Mouse (Mus musculus) CH12.LX (cell line): ENCODE data around the gene Llcfc1. TPM values are rescaled to one million over a fixed set of nuclear protein-coding genes. Genes with fewer than 3 reads are reported as not detected.

ENCODE experiments used
- DNase-seq: peaks from one replicate; pipeline ENCODE4 v3.0.0-alpha.2; 2013; ENCODE audit errors: extremely low read depth
- H3K27ac ChIP-seq: 2 replicates; pipeline ENCODE4 v1.5.1; 2012; ENCODE audit warnings: low read depth, mild to moderate bottlenecking, control low read depth, moderate library complexity; ENCODE audit not compliant: insufficient read depth
- H3K27me3 ChIP-seq: replicated peaks from 2 replicates; pipeline ENCODE3; 2012; ENCODE audit warnings: inconsistent platforms
- H3K36me3 ChIP-seq, 2 experiments: replicated peaks in 1 of 2; 2 replicates each; pipeline versions ENCODE3 to v1.6.1; 2012; ENCODE audit warnings: inconsistent platforms in 1 of 2, low read length in 1 of 2, mild to moderate bottlenecking in 1 of 2, mixed read lengths in 1 of 2, moderate library complexity in 1 of 2; ENCODE audit not compliant: control insufficient read depth in 1 of 2, insufficient read depth in 1 of 2
- H3K4me1 ChIP-seq, 2 experiments: 2 replicates each; pipeline ENCODE4 v1.6.1; 2012; ENCODE audit warnings: inconsistent platforms in 1 of 2, moderate library complexity in 1 of 2; ENCODE audit not compliant: insufficient read depth in 2 of 2, control insufficient read depth in 1 of 2
- H3K4me2 ChIP-seq: 2 replicates; pipeline ENCODE4 v1.6.1; 2012; ENCODE audit warnings: low read depth, mild to moderate bottlenecking, control low read depth; ENCODE audit not compliant: poor library complexity, insufficient read depth, severe bottlenecking
- H3K4me3 ChIP-seq, 3 experiments: fragments of 150-350 bp in 1 of 3; sonication (generic) in 1 of 3; replicated peaks in 1 of 3; 2 replicates each; pipeline versions ENCODE3 to v1.5.1; 2011 to 2012; ENCODE audit warnings: low read depth in 2 of 3, low read length in 2 of 3, mild to moderate bottlenecking in 2 of 3, moderate library complexity in 2 of 3, control low read depth in 1 of 3, improper control_type of control experiment in 1 of 3, inconsistent platforms in 1 of 3, mixed read lengths in 1 of 3; ENCODE audit not compliant: poor library complexity in 1 of 3
- H3K79me2 ChIP-seq: replicated peaks from 2 replicates; pipeline ENCODE4 v1.6.1; 2012; ENCODE audit warnings: mild to moderate bottlenecking, moderate library complexity; ENCODE audit not compliant: control insufficient read depth, poor library complexity, insufficient read depth, severe bottlenecking; ENCODE audit errors: extremely low read depth
- H3K9ac ChIP-seq: 2 replicates; pipeline ENCODE4 v1.6.1; 2012; ENCODE audit warnings: low read depth, mild to moderate bottlenecking, control low read depth, moderate library complexity; ENCODE audit not compliant: insufficient read depth
- H3K9me3 ChIP-seq: replicated peaks from 2 replicates; pipeline ENCODE3; 2012; ENCODE audit warnings: low read length, inconsistent platforms, mixed read lengths
- BHLHE40 ChIP-seq: IDR thresholded peaks from 2 replicates; pipeline ENCODE4 v1.6.1; 2011; ENCODE audit warnings: mild to moderate bottlenecking, low read depth, low read length, improper control_type of control experiment
- CHD2 ChIP-seq: IDR thresholded peaks from 2 replicates; pipeline ENCODE4 v1.6.1; 2011; ENCODE audit warnings: low read length, improper control_type of control experiment
- CTCF ChIP-seq, 2 experiments: IDR thresholded peaks in 1 of 2; conservative IDR thresholded peaks in 1 of 2; 2 replicates each; pipeline ENCODE4 v1.5.1; 2011 to 2012; ENCODE audit warnings: low read depth in 2 of 2, low read length in 2 of 2, improper control_type of control experiment in 1 of 2, inconsistent platforms in 1 of 2, mild to moderate bottlenecking in 1 of 2, moderate library complexity in 1 of 2
- E2F4 ChIP-seq: IDR thresholded peaks from 2 replicates; pipeline ENCODE4 v1.6.1; 2011; ENCODE audit warnings: low read depth, low read length, improper control_type of control experiment; ENCODE audit not compliant: insufficient replicate concordance
- EP300 ChIP-seq: IDR thresholded peaks from 2 replicates; pipeline ENCODE4 v1.6.1; 2011; ENCODE audit warnings: low read length, improper control_type of control experiment
- GABPA ChIP-seq: IDR thresholded peaks from 2 replicates; pipeline ENCODE4 v1.6.1; 2012; ENCODE audit warnings: low read depth, low read length, improper control_type of control experiment, inconsistent platforms; ENCODE audit not compliant: insufficient replicate concordance
- HCFC1 ChIP-seq: IDR thresholded peaks from 2 replicates; pipeline ENCODE4 v1.6.1; 2012; ENCODE audit warnings: low read depth, mild to moderate bottlenecking, inconsistent platforms, low read length, improper control_type of control experiment
- IRF4 ChIP-seq: IDR thresholded peaks from 2 replicates; pipeline ENCODE4 v1.6.1; 2014; ENCODE audit warnings: low read depth, mild to moderate bottlenecking, inconsistent platforms, low read length, improper control_type of control experiment
- MAFK ChIP-seq: IDR thresholded peaks from 2 replicates; pipeline ENCODE4 v1.6.1; 2011; ENCODE audit warnings: low read length, improper control_type of control experiment; ENCODE audit not compliant: insufficient replicate concordance
- MAX ChIP-seq: IDR thresholded peaks from 2 replicates; pipeline ENCODE4 v1.6.1; 2011; ENCODE audit warnings: low read length, improper control_type of control experiment
- MAZ ChIP-seq: IDR thresholded peaks from 2 replicates; pipeline ENCODE4 v1.6.1; 2012; ENCODE audit warnings: low read depth, mild to moderate bottlenecking, inconsistent platforms, low read length, improper control_type of control experiment, moderate library complexity
- MEF2A ChIP-seq: IDR thresholded peaks from 2 replicates; pipeline ENCODE4 v1.6.1; 2014; ENCODE audit warnings: low read depth, mild to moderate bottlenecking, inconsistent platforms, low read length, improper control_type of control experiment, borderline replicate concordance
- MXI1 ChIP-seq: IDR thresholded peaks from 2 replicates; pipeline ENCODE4 v1.6.1; 2011; ENCODE audit warnings: mild to moderate bottlenecking, low read depth, low read length, improper control_type of control experiment
- MYC ChIP-seq: IDR thresholded peaks from 2 replicates; pipeline ENCODE4 v1.6.1; 2011; ENCODE audit warnings: low read depth, mild to moderate bottlenecking, improper control_type of control experiment, low read length
- PAX5 ChIP-seq: IDR thresholded peaks from 2 replicates; pipeline ENCODE4 v1.6.1; 2012; ENCODE audit warnings: low read length, inconsistent platforms, mixed read lengths
- POLR2A ChIP-seq: IDR thresholded peaks from 2 replicates; pipeline ENCODE4 v1.6.1; 2011; ENCODE audit warnings: low read depth, mild to moderate bottlenecking, improper control_type of control experiment, low read length
- POLR2AphosphoS2 ChIP-seq: IDR thresholded peaks from 2 replicates; pipeline ENCODE4 v1.6.1; 2011; ENCODE audit warnings: low read depth, low read length, improper control_type of control experiment
- RCOR1 ChIP-seq: conservative IDR thresholded peaks from 2 replicates; pipeline ENCODE4 v1.6.1; 2012; ENCODE audit warnings: low read depth, mild to moderate bottlenecking, inconsistent platforms, low read length, improper control_type of control experiment
- TBP ChIP-seq: conservative IDR thresholded peaks from 2 replicates; pipeline ENCODE4 v1.6.1; 2011; ENCODE audit warnings: low read depth, low read length, improper control_type of control experiment
- TCF12 ChIP-seq: IDR thresholded peaks from 2 replicates; pipeline ENCODE4 v1.6.1; 2014; ENCODE audit warnings: low read depth, mild to moderate bottlenecking, inconsistent platforms, low read length, improper control_type of control experiment
- ZC3H11A ChIP-seq: IDR thresholded peaks from 2 replicates; pipeline ENCODE4 v1.6.1; 2012; ENCODE audit warnings: low read depth, mild to moderate bottlenecking, inconsistent platforms, low read length, improper control_type of control experiment
- ZKSCAN1 ChIP-seq: IDR thresholded peaks from 2 replicates; pipeline ENCODE4 v1.6.1; 2012; ENCODE audit warnings: low read depth, inconsistent platforms, low read length, improper control_type of control experiment, borderline replicate concordance
- ZNF384 ChIP-seq: IDR thresholded peaks from 2 replicates; pipeline ENCODE4 v1.6.1; 2012; ENCODE audit warnings: low read depth, low read length, improper control_type of control experiment, inconsistent platforms
- dilution Hi-C: fragments of 300-500 bp; cut with MboI; formaldehyde crosslinking; loops from 2 replicates; pipeline ENCODE4 v1.14.3; 2020; ENCODE audit warnings: low sequenced_read_pairs; ENCODE audit not compliant: extremely low pct_unique_long_range_greater_than_20kb, extremely low pct_ligation_motif_present
- in situ Hi-C: fragments of 300-500 bp; cut with MboI; formaldehyde crosslinking; loops from 3 replicates; pipeline ENCODE4 v1.14.3; 2019; ENCODE audit warnings: low sequenced_read_pairs, low pct_ligation_motif_present, low pct_unique_long_range_greater_than_20kb, mixed read lengths
- polyA plus RNA-seq: library from polyadenylated mRNA; unstranded; fragments of >175 nt; gene quantifications from 2 replicates; pipeline ENCODE4 v1.2.1, GENCODE M21; 2012; ENCODE audit warnings: low read depth; ENCODE audit not compliant: insufficient read length
- total RNA-seq, 2 experiments: library from RNA; depleted of rRNA; stranded (reverse); fragments of 300-350 nt in 1 of 2; fragments of >200 nt in 1 of 2; gene quantifications; 2 replicates each; pipeline ENCODE4 v1.2.3; 2012 to 2014

Llcfc1 gene
- total and polyA plus RNA-seq, 3 experiments, result not detected

- H3K36me3 ChIP-seq, result no peaks in the 10 kb centered on the region
- dilution Hi-C loops, result no loop called here
- no peak overlapping the region for H3K4me3 ChIP-seq
- in situ Hi-C loops, result no loop called here
- H3K27ac ChIP-seq, result no peak overlapping the region
- no peak for DNase-seq
- no peaks in the 10 kb centered on the region for H3K4me1 ChIP-seq
- no peak overlapping the region for H3K9ac ChIP-seq
- no peak overlapping the region for H3K4me2 ChIP-seq
- no peaks in the 10 kb centered on the region for H3K27me3 ChIP-seq
- no peaks in the 10 kb centered on the region for H3K9me3 ChIP-seq
- no peak for TF ChIP-seq MXI1
- no peak for TF ChIP-seq CTCF (conservative IDR thresholded peaks at IDR 0.05 in 1 of 2, IDR thresholded peaks at IDR 0.05 in 1 of 2; ENCODE audit: low read depth in 2 of 2, low read length in 2 of 2)
- TF ChIP-seq, all 38 proteins: peak for 0
- H3K79me2 ChIP-seq, result no peaks in the 10 kb centered on the region
These were observed 38.0 kb upstream of the Llcfc1 start for GRCm38 (mm10) chr6:41646220-41646619.

GRCm38 (mm10) chr6:41646672-41647071, 37.6 kb upstream of the Llcfc1 start:
- dilution Hi-C loops (no loop called here), in situ Hi-C loops (no loop called here)
- H3K9ac ChIP-seq, result no peak overlapping the region

GRCm38 (mm10) chr6:41653173-41653572, 31.1 kb upstream of the Llcfc1 start:
- dilution Hi-C loops, result no loop called here
- DNase-seq, result no peak
- Histone ChIP-seq H3K9me3 (no peaks in the 10 kb centered on the region), H3K36me3 (no peaks in the 10 kb centered on the region), H3K79me2 (no peaks in the 10 kb centered on the region), H3K27me3 (no peaks in the 10 kb centered on the region), H3K4me3 (no peak overlapping the region), H3K27ac (no peak overlapping the region), H3K4me2 (no peak overlapping the region), H3K4me1 (no peaks in the 10 kb centered on the region), H3K9ac (no peak overlapping the region)
- in situ Hi-C loops, result no loop called here
- TF ChIP-seq HCFC1 (no peak), ZKSCAN1 (no peak), EP300 (no peak), MAZ (no peak), MEF2A (no peak), GABPA (no peak)

More at GRCm38 (mm10) chr6:41646672-41647071, 37.6 kb upstream of the Llcfc1 start:
- Histone ChIP-seq H3K36me3 (no peaks in the 10 kb centered on the region), H3K4me3 (no peak overlapping the region), H3K27ac (no peak overlapping the region), H3K9me3 (no peaks in the 10 kb centered on the region), H3K27me3 (no peaks in the 10 kb centered on the region)
- TF ChIP-seq E2F4, result no peak
- TF ChIP-seq ZNF384, result no peak
- no peak for TF ChIP-seq PAX5
- TF ChIP-seq TBP, result no peak
- no peak for TF ChIP-seq MAX
- TF ChIP-seq GABPA, result no peak
- TF ChIP-seq POLR2A, result no peak
- no peak for TF ChIP-seq BHLHE40
- no peak for TF ChIP-seq RCOR1
- TF ChIP-seq MXI1, result no peak
- TF ChIP-seq ZKSCAN1, result no peak
- TF ChIP-seq MAZ, result no peak
- TF ChIP-seq POLR2AphosphoS2, result no peak
- TF ChIP-seq IRF4, result no peak
- TF ChIP-seq CHD2, result no peak
- no peak for TF ChIP-seq ZC3H11A
- TF ChIP-seq MAFK, result no peak
- no peak for TF ChIP-seq MYC
- no peak for TF ChIP-seq TCF12
- TF ChIP-seq, all 38 proteins: peak for 0
- Histone ChIP-seq H3K4me2 (no peak overlapping the region), H3K4me1 (no peaks in the 10 kb centered on the region), H3K79me2 (no peaks in the 10 kb centered on the region)
- DNase-seq, result no peak
